Mouse (Mus musculus) NIH3T3 (cell line): ENCODE measurements around the gene Itprid2.
"Not testable (repeated sequence)": the region's sequence is repeated elsewhere in the genome, so short reads cannot be mapped to it uniquely, and the experiment has no call there.

Experiments
- DNase-seq: peaks from one replicate; pipeline ENCODE4 v3.0.0-alpha.2; 2012; ENCODE audit warnings: low read depth

The Itprid2 gene

DNA sequence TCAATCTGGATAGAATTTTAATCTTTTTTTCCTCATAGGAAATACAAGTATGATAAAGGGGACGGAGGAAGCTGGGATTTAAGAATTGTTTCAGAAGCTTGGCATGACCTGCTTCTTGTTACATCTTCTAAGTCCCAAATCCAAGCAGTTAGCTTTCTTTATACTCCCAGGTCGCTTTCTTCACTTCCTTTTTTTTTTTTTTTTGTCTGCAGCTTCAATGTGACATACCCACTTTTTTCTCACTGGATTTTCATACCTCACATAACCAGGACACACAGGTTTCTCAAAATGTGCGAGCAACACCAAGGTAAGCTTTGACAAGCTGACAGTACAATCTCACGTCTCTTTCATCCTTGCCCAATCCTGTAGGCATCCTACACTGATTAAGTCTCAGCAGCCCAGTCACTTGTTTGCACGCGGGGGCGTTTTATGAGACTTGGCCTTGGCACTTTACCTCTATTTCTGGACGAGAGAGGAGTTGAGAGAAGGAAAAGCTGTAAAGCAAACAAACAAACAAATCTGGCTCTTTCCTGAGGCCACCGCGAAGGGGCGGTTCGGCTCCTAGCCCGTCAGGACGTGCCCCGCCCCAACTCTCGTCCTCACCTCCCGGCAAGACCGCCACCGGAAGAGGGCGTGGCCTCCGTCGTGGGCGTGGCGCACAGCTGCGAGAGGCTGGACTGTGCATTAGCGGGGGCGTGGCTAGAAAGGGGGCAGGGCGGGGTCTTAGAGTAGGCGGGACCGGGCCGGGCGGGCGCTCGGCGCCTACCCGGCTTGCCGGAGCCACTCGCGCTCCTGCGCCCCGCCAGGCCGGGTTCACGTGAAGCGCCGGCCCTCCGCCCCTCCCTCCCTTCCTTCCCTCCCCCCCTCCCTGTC is at the start of gene Itprid2:
Itprid2 (plus strand) TSS at position 825 of the 873 bp plus-strand sequence.
- peak; percentile 99 for DNase-seq

DNA sequence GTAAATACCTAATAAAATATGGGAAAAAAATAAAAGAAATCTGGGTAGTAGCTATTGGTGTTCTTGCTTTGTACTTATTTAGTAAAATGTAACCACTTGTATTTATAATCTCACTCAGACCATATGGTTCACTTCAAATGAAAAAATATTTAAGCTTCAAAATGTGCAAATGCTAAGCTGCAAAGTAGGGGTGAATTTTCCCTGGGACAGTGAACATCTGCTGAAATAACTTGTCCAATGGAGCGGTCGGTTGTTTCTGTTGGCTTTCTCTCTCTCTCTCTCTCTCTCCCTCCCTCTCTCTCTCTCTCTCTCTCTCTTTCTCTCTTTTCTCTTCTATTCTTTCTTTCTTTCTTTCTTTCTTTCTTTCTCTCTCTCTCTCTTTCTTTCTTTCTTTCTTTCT is 39.0 kb upstream of the Itprid2 start:
- DNase-seq: no peak

DNA sequence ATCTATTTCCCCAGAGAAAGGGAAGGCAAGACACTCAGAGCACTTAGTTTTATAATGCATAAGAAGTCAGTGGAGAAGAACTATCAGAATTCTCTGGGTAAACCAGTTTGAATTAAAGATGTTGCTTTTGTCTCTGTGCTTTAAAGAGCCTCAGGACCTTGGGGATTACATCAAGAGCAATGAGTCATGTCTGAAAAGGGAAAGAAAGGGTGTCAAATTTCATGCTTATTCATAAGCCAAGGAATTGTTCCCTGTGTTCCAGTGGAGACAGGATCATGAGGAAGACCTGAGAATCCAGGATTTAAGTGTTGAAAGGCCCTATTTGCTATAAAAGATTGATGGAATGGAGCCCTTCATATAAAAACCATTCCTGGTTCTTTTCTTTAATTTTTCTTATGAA is 38.1 kb upstream of the Itprid2 start:
- peak; percentile 71 for DNase-seq

DNA sequence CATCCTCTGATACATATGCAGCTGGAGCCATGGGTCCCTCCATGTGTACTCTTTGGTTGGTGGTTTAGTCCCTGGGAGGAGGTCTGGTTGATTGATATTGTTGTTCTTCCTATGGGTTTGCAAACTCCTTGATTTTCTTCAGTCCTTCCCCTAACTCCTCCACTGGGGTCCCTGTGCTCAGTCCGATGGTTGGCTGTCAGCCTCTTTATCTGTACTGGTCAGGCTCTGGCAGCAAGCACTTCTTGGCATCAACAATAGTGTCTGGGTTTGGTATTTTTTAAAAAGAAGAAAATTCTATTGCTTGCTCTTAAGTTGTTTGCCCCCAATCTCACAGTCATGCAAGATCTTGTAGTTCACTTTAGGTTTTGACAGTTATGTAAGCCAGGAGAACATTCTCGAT is 34.0 kb upstream of the Itprid2 start:
- not testable (repeated sequence) for DNase-seq

DNA sequence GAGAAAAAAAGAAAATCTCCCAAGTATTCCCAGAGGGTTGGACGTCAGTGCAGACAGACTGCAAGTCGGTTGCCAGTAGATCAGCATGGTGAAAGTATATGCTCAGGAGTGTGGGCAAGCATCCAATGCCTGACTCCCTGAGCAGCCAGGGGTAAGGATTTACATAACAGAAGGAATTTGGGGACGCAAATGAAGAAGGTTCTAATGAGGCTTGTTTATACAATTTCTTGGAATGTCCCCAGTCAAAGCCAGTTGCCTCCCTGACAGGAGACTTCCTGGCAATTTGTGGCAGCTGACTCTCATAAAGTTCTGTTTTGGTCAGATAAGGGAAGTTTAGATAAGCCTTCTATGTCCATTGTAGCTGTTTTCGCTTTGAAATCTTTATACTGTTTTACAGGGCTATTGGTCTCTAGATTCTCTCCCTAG is 33.4 kb upstream of the Itprid2 start:
- DNase-seq: peak; percentile 74

DNA sequence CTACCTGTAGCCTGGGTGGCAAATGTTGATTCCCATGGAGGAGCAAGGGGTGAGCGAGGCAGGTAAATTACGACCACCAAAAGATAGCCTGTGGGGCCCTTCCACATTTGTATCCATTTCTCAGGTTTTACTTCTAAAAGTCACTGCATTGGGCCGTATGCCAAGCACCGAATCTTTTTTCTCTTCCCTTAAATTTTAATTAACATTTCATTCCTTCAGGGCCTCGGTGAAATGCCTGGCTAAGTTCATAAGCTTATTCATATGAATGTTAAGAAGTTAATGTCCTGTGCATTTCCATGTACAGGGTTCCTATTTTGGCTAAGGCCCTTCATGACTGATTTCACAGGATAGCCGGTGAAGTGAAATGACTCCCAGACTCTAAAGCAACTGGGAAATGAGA is 32.8 kb upstream of the Itprid2 start:
- no peak for DNase-seq

DNA sequence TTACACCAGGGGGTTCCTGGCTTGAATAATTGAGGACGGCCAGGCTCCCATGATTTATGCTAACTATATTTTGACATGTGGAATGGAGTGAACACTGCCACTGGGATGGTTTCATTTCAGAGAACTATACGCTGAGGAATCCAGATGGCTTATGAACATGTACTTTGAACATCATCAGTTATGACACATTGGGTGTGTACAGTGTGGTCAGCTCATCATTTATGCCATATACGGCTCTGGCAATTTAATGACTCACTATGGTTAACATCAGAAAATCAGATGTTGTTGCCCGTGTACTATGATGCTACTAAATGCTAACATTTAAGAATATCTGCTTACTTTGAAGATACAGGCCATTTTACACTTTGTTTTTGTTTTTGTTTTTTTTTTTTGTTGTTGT is 31.8 kb upstream of the Itprid2 start:
- peak; percentile 57 for DNase-seq

DNA sequence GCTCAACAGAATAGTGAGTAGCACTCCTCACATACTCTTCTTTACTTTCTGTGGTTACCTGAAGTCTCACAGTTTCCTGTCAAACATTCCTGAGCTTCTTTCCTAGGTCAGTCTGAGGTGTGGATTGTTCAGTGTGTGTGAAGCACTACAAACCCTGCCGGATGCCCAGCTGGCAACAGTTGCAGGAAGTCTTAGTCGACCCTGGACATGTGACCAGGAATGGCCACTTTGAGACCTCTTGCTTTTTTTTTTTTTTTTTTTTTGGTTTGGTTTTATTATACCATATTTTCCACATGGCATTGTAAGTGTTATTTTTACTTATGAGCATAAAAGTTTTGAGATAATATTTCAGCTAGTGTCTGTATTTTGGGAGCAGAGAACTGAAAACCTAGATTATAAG is 29.1 kb upstream of the Itprid2 start:
- no peak for DNase-seq

DNA sequence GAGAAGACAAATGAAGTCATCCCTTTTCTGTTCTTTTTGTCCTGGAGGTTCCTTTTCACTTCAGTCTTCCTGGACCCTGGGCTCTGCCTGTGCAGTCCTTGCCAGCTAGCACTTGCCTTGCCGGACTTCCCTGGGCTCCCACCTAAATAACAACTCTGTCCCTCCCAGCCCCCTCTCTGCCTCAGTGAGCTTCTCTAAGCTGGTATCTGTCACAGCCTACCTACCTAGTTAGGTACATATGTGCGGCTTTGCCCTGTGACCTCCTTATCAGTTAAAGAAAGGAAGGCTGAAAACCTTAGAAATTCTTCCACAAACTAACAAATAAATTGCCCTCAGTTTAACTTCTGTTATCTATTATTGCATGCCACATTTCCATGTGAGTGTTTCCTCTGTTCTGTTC is 28.0 kb upstream of the Itprid2 start:
- no peak for DNase-seq

DNA sequence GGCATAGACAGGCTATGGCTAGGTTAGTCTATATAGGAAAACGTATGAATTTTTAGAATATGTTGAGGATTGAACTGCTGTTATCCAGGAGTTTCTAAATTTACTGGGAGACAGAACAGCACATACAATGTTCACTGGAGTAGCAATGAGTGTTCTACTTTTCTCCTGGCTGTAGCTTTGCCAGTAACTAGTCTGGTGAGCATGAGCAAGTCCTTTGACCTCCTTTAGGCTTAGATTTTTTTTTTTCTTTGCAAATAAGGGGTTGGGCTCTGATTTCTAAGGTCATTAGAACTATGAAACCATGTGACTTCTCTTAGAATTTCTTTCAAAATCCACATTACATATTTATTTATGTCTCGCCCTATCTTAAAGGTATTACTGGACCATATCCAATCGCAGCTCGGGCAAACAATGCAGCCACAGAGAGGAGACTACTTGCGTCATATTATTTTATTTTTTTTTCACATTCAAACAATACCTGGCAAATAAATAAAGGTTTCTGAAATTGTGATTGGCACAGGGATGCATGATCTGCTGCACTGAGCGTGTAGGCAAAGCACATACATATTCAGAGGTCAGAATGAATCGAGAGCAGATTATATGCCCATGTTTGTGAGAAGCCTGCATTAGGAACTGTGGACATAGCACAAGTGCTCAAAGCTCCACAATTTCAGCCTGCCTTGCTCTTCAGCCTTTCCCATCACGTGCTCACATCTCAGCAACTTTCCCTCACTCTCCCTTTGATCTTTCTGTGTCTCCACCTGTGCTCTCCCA is 26.7 kb upstream of the Itprid2 start:
- DNase-seq: no peak

DNA sequence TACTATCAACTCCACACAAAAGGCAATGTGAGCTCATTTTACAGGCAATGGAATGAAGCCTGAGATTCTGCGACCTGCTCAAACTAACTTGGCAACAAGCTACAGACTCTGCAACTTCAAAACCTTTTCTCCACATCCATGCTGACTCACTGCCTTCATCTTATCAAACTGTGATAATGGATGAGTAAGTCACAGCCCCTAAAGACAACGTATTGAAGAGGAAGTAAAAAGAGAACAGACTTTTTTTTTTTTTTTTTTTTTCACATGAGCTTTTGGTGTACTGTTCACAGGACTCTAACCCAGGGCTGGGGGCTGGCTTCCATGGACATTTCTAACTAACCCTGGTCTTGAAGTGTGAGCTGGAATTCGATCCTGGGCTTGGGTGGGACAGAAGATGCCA is 24.3 kb upstream of the Itprid2 start:
- no peak for DNase-seq

DNA sequence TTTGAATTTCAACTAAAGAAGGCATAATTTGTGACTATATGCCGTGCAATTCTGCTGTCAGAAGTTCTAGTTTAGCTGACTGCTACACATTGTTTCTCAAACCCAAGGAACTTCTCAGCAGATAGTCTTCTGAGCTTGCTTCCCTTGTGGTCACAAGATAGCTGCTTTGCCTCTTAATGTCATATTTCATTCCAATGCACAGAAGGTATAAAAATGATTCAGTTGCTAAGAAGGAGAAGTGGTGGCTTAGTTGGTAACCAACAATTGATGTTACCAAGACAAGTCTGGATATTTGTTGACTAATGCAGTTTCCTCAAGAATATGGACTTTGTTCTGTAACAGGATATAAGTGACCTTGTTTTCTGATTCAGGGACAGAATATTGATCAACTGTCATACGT is 17.0 kb upstream of the Itprid2 start:
- DNase-seq: no peak

DNA sequence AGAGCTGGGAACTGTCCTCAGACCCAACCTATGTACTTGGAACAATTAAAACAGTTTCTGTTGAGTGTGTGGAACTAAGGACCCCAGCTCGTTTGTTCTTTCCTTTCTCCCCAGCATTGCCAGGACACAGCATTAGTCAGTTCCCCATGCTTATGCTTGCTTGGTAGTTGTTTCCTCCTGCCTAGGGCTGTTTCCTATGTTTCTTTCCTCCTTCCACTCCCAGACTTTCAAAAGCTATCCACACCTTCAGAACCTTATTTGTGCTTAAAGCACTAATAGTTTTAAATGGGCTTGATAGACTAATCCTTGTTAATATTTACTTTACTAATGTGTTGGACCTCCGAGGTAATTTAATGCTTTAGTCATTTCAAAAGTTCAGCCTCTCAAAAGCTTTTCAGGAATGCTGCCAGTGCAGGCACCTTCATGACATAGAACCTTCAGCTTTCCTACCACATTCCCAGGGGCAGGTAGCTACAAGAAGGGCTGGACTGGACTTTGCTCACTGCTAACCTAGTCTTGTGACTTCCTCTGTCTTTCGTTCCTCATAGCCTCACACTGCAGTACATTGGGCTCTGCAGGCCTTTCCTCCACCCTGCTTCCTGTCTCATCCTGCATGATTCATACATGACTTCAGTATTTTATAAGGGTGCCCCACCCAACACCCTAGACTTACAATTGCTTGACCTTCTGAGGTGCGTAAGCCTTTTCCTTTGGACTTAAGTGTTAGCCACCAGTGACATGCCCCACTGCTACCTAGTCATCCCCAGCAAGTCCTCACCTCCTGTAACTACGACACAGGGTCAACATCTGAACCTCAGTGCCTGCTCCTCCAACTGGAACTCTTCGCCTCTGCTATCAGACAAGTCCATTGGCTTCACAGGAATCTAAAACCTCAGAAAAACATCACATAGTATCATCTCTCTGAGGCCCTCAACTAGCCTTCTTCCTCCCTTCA is 16.3 kb upstream of the Itprid2 start:
- DNase-seq: no peak

DNA sequence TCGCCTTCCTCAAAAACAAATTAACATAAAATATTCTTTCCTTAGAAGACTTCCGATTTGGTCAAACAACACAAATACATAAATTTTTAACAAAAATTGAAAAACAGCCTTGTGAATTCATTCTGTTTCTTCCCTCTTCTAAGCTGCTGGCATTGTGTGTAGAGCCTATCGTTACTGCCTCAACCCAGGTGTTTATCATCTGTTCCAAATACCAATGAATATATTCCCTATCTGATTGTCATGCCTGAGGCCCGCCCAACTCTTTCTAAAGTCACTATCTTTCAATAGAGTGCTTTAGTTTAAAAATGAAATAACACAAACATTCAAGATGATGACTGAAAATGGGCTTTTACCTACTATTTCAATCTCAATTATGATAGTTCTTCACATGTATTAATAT is 11.9 kb upstream of the Itprid2 start:
- no peak for DNase-seq

DNA sequence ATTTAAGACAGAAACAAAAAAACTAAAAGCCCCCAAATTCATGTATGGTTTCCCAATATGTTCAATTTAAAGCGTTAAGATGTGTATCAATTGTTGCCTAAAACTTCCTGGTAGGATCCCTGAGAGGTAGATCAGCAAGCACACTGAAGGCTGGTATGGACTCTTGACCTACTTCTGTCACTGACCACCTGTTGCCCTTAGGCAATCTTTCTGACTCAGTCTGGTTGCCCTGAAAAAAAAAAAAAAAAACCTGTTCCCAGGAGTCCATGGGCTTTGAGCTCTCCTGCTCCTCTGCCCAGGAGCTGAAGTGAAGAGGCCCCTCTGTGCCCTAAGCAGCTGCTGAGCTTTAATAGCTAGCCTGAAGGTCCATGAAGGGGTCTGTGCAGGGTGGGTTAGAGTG is 7.5 kb upstream of the Itprid2 start:
- DNase-seq: no peak

DNA sequence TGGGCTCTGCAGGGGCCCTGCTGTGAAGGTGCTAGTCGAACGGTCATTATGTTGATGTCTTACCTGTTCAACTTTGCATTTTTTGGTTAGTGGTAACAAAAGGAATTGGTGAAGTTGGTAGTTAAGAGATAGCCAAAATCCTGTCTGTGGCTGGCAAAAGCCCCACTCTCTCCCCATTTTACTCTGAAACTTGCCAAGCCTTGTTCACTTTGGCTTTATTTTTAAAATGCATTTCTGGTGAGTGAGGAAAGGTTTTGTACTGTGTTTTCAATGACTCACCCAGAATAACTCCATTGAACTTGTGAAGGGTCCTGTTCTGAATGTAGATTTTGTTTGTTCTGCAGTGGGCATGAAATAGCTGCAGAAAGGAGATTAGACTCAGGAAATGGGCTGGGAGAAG is 4.9 kb upstream of the Itprid2 start:
- DNase-seq: peak; percentile 57

DNA sequence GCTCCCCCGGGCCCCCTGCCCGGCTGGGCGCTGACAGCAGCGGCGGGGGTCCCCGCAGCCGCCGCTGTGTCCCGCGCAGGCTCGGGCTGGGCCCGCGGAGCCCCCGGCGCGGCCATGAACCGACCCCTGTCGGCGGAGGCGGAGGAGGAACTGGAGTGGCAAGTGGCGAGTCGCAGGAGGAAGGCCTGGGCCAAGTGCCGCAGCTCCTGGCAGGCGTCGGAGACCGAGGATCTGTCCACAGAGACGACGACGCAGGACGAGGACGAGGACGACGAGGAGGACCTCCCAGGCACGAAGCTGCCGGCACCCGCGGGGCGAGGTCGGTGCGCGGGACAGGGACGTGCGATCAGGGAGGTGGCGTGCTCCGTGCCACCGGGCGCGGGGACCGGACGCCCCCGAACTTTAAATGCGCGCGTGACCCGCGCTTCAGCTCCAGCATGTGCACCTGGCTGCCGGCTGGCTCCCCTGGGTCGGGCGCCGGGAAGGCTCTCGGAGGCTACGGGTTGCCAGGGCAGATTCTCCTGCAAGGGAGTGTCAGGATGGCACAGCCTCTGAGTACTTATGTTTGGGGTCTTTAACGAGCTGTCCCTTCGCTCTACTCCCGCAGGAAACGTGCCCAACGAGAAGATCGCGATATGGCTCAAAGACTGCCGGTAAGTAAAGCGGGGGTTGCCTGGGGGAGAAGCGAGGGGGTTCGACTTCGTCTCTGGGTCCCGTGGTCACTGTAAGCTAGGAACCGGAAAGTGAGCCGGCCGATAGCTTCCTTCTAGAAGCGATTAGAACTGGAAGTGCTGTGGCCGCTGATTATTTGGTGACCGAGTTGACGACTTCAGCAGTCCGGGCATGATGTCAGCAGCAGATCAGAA is 507 bp downstream of the Itprid2 start:
- peak; percentile 46 for DNase-seq

DNA sequence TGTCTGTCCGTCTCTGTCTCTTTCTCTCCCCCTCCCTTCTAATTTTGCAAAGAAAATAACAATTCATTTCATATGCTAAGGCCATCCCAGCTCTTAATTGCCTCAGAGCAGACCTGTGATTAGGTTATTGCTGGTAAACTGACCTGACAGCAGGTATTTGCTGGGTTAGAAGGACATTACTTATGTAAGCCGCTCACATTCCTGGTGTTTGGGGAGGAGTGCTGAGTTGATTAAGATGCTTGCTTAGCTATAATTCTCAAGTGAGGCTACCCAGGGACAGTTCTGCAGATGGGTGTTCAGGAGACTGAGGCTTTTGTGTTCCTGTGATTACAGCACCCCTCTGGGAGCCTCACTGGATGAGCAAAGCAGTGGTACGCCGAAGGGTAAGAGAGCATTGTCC is 3.8 kb downstream of the Itprid2 start:
- DNase-seq: no peak

DNA sequence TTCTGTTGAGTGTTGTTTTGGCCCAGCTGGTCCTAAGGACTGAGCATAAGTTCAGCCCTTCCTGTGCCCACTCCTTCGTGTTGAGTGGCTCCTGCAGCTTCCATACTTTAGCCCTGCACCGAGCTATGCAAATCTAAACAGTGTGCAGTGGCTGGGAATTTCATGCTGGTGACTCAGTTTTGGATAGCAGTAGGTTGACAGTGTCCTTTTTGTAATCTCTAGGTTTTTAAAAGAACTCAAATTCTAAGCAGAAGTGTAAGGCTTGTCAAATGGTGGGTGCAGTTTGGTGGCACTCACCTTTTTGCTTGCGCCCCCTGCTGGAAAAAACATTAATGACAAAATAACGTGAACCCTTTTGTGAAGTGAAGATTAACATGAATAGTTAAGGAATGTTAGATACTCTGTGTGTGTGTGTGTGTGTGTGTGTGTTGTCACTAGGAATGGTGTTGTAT is 11.1 kb downstream of the Itprid2 start:
- DNase-seq: peak; percentile 82

DNA sequence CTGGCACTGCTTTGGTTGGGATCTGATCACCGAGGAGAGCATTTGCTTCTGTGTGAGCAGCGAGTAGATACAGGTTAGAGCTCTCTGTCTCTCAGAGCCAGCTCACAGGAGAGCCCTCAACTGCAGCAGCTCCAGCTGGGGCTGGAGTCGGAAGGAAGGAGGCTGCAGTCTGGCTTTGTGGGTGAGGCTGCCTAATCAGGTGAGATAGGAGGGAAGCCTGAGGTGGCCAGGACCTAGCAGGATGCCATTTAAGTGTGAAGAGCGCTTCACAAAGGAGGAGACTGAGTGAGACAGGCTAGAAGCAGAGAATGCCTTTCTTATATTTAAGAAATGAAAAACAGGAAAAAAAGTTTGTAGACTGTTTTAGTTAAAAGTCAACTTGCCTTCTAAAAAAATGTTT is 11.9 kb downstream of the Itprid2 start:
- DNase-seq: no peak

DNA sequence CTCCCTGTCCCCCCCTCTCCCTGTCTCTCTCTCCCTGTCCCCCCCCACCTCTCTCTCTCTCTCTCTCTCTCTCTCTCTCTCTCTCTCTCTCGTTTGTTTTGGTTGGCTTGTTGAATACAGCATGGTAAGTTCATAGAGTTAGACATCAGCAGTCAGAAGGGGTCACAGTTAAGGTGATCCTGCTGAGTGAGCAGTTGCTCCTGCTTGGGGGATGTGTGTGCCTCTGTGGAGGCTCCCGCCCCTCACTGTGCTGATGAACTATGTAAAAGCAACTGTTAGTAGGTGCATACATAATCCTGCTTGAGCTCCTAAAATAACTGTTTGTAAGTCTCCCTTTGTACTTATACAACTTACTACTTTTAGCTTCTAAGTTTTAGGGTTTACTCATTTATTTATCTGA is 12.6 kb downstream of the Itprid2 start:
- DNase-seq: no peak
